Mouse (Mus musculus): ENCODE measurements around the gene Rps24. TPM values are rescaled to one million over a fixed set of nuclear protein-coding genes. Genes with fewer than 3 reads are reported as not detected.

The Rps24 gene
- polyA plus RNA-seq, 1 experiment from 2014 or later, result 1,350 TPM

- 76% methylated on average over 8 of the region's 8 CpGs for WGBS
- no peaks in the 10 kb centered on the region for H3K9me3 ChIP-seq (replicated peaks; ENCODE audit: control insufficient read depth, low read length)
- no peak for DNase-seq (ENCODE audit: low spot score)
- H3K27me3 ChIP-seq (ENCODE audit: control insufficient read depth, insufficient read depth, low read length), result no peaks in the 10 kb centered on the region
- H3K4me3 ChIP-seq (ENCODE audit: low read depth, low read length), result no peak overlapping the region
- no peak for ATAC-seq (replicated peaks; ENCODE audit: insufficient number of reproducible peaks, low FRiP score, low TSS enrichment, low read depth)
- H3K9ac ChIP-seq (replicated peaks; ENCODE audit: low read length), result no peak overlapping the region
- H3K36me3 ChIP-seq (replicated peaks; ENCODE audit: control insufficient read depth, insufficient read depth, low read depth, low read length), result no peaks in the 10 kb centered on the region
- H3K4me1 ChIP-seq (ENCODE audit: control insufficient read depth, insufficient read depth, low read length), result no peaks in the 10 kb centered on the region
- H3K4me2 ChIP-seq (ENCODE audit: low read depth, low read length), result no peak overlapping the region
- no peak overlapping the region for H3K27ac ChIP-seq (replicated peaks; ENCODE audit: low read depth, low read length)
Observed at GRCm38 (mm10) chr14:24521597-24521996, 34.7 kb downstream of the Rps24 start.

- Histone ChIP-seq H3K4me2 (ENCODE audit: low read depth, low read length) (no peak overlapping the region), H3K9me3 (replicated peaks; ENCODE audit: control insufficient read depth, low read length) (no peaks in the 10 kb centered on the region)
- 58% methylated on average over 3 of the region's 3 CpGs for WGBS
Observed at GRCm38 (mm10) chr14:24525137-24525536, 38.2 kb downstream of the Rps24 start.

GRCm38 (mm10) chr14:24525677-24526415 is 38.9 kb downstream of the Rps24 start:
- H3K27ac ChIP-seq (replicated peaks; ENCODE audit: low read depth, low read length), result no peak overlapping the region
- WGBS, result 66% methylated on average over 10 of the region's 10 CpGs
- DNase-seq (ENCODE audit: low spot score), result no peak
- no peaks in the 10 kb centered on the region for H3K9me3 ChIP-seq (replicated peaks; ENCODE audit: control insufficient read depth, low read length)
- H3K27me3 ChIP-seq (ENCODE audit: control insufficient read depth, insufficient read depth, low read length), result no peaks in the 10 kb centered on the region
- no peak overlapping the region for H3K4me2 ChIP-seq (ENCODE audit: low read depth, low read length)
- no peak overlapping the region for H3K9ac ChIP-seq (replicated peaks; ENCODE audit: low read length)
- no peak for ATAC-seq (replicated peaks; ENCODE audit: insufficient number of reproducible peaks, low FRiP score, low TSS enrichment, low read depth)
- H3K4me3 ChIP-seq (ENCODE audit: low read depth, low read length), result no peak overlapping the region
- H3K36me3 ChIP-seq (replicated peaks; ENCODE audit: control insufficient read depth, insufficient read depth, low read depth, low read length), result no peaks in the 10 kb centered on the region
- H3K4me1 ChIP-seq (ENCODE audit: control insufficient read depth, insufficient read depth, low read length), result peaks cover 4% of the 10 kb centered on the region

More at GRCm38 (mm10) chr14:24525137-24525536, 38.2 kb downstream of the Rps24 start:
- Histone ChIP-seq H3K36me3 (replicated peaks; ENCODE audit: control insufficient read depth, insufficient read depth, low read depth, low read length) (no peaks in the 10 kb centered on the region), H3K9ac (replicated peaks; ENCODE audit: low read length) (no peak overlapping the region), H3K27ac (replicated peaks; ENCODE audit: low read depth, low read length) (no peak overlapping the region), H3K4me3 (ENCODE audit: low read depth, low read length) (no peak overlapping the region), H3K27me3 (ENCODE audit: control insufficient read depth, insufficient read depth, low read length) (no peaks in the 10 kb centered on the region), H3K4me1 (ENCODE audit: control insufficient read depth, insufficient read depth, low read length) (no peaks in the 10 kb centered on the region)
- DNase-seq (ENCODE audit: low spot score), result no peak
- ATAC-seq (replicated peaks; ENCODE audit: insufficient number of reproducible peaks, low FRiP score, low TSS enrichment, low read depth), result no peak

GRCm38 (mm10) chr14:24526440-24526839 is 39.5 kb downstream of the Rps24 start:
- H3K27me3 ChIP-seq (ENCODE audit: control insufficient read depth, insufficient read depth, low read length), result no peaks in the 10 kb centered on the region
- WGBS, result 65% methylated on average over 10 of the region's 10 CpGs
- no peak overlapping the region for H3K9ac ChIP-seq (replicated peaks; ENCODE audit: low read length)
- H3K27ac ChIP-seq (replicated peaks; ENCODE audit: low read depth, low read length), result no peak overlapping the region
- H3K4me2 ChIP-seq (ENCODE audit: low read depth, low read length), result no peak overlapping the region
- DNase-seq (ENCODE audit: low spot score) (no peak), ATAC-seq (replicated peaks; ENCODE audit: insufficient number of reproducible peaks, low FRiP score, low TSS enrichment, low read depth) (no peak)
- H3K36me3 ChIP-seq (replicated peaks; ENCODE audit: control insufficient read depth, insufficient read depth, low read depth, low read length), result no peaks in the 10 kb centered on the region
- no peaks in the 10 kb centered on the region for H3K9me3 ChIP-seq (replicated peaks; ENCODE audit: control insufficient read depth, low read length)
- peaks cover 4% of the 10 kb centered on the region for H3K4me1 ChIP-seq (ENCODE audit: control insufficient read depth, insufficient read depth, low read length)
- no peak overlapping the region for H3K4me3 ChIP-seq (ENCODE audit: low read depth, low read length)

- peaks cover 4% of the 10 kb centered on the region for H3K4me1 ChIP-seq (ENCODE audit: control insufficient read depth, insufficient read depth, low read length)
- 3% methylated on average over 6 of the region's 6 CpGs for WGBS
- no peak overlapping the region for H3K4me3 ChIP-seq (ENCODE audit: low read depth, low read length)
Observed at GRCm38 (mm10) chr14:24530228-24530627, 43.3 kb downstream of the Rps24 start.

GRCm38 (mm10) chr14:24534865-24535545 is 48.1 kb downstream of the Rps24 start:
- ATAC-seq (replicated peaks; ENCODE audit: insufficient number of reproducible peaks, low FRiP score, low TSS enrichment, low read depth) (no peak), DNase-seq (ENCODE audit: low spot score) (peak; percentile 14)
- Histone ChIP-seq H3K4me1 (ENCODE audit: control insufficient read depth, insufficient read depth, low read length) (peaks cover 4% of the 10 kb centered on the region), H3K4me2 (ENCODE audit: low read depth, low read length) (no peak overlapping the region), H3K9me3 (replicated peaks; ENCODE audit: control insufficient read depth, low read length) (no peaks in the 10 kb centered on the region), H3K9ac (replicated peaks; ENCODE audit: low read length) (no peak overlapping the region), H3K4me3 (ENCODE audit: low read depth, low read length) (no peak overlapping the region), H3K27me3 (ENCODE audit: control insufficient read depth, insufficient read depth, low read length) (no peaks in the 10 kb centered on the region), H3K36me3 (replicated peaks; ENCODE audit: control insufficient read depth, insufficient read depth, low read depth, low read length) (no peaks in the 10 kb centered on the region), H3K27ac (replicated peaks; ENCODE audit: low read depth, low read length) (no peak overlapping the region)
- 63% methylated on average over 9 of the region's 9 CpGs for WGBS

More at GRCm38 (mm10) chr14:24530228-24530627, 43.3 kb downstream of the Rps24 start:
- Histone ChIP-seq H3K27ac (replicated peaks; ENCODE audit: low read depth, low read length) (no peak overlapping the region), H3K9me3 (replicated peaks; ENCODE audit: control insufficient read depth, low read length) (no peaks in the 10 kb centered on the region), H3K9ac (replicated peaks; ENCODE audit: low read length) (no peak overlapping the region), H3K4me2 (ENCODE audit: low read depth, low read length) (no peak overlapping the region), H3K27me3 (ENCODE audit: control insufficient read depth, insufficient read depth, low read length) (no peaks in the 10 kb centered on the region), H3K36me3 (replicated peaks; ENCODE audit: control insufficient read depth, insufficient read depth, low read depth, low read length) (no peaks in the 10 kb centered on the region)
- DNase-seq (ENCODE audit: low spot score) (peak; percentile 69), ATAC-seq (replicated peaks; ENCODE audit: insufficient number of reproducible peaks, low FRiP score, low TSS enrichment, low read depth) (peak; percentile 76)

GRCm38 (mm10) chr14:24542901-24543300 is 56.0 kb downstream of the Rps24 start:
- H3K4me2 ChIP-seq (ENCODE audit: low read depth, low read length), result no peak overlapping the region
- H3K4me1 ChIP-seq (ENCODE audit: control insufficient read depth, insufficient read depth, low read length), result no peaks in the 10 kb centered on the region
- H3K9ac ChIP-seq (replicated peaks; ENCODE audit: low read length), result no peak overlapping the region
- H3K27me3 ChIP-seq (ENCODE audit: control insufficient read depth, insufficient read depth, low read length), result no peaks in the 10 kb centered on the region
- no peaks in the 10 kb centered on the region for H3K36me3 ChIP-seq (replicated peaks; ENCODE audit: control insufficient read depth, insufficient read depth, low read depth, low read length)
- ATAC-seq (replicated peaks; ENCODE audit: insufficient number of reproducible peaks, low FRiP score, low TSS enrichment, low read depth) (no peak), DNase-seq (ENCODE audit: low spot score) (no peak)
- no peak overlapping the region for H3K4me3 ChIP-seq (ENCODE audit: low read depth, low read length)
- WGBS, result 65% methylated on average over 4 of the region's 4 CpGs
- no peaks in the 10 kb centered on the region for H3K9me3 ChIP-seq (replicated peaks; ENCODE audit: control insufficient read depth, low read length)
- H3K27ac ChIP-seq (replicated peaks; ENCODE audit: low read depth, low read length), result no peak overlapping the region

- Histone ChIP-seq H3K27me3 (ENCODE audit: control insufficient read depth, insufficient read depth, low read length) (no peaks in the 10 kb centered on the region), H3K9ac (replicated peaks; ENCODE audit: low read length) (no peak overlapping the region), H3K27ac (replicated peaks; ENCODE audit: low read depth, low read length) (no peak overlapping the region), H3K4me2 (ENCODE audit: low read depth, low read length) (no peak overlapping the region), H3K4me3 (ENCODE audit: low read depth, low read length) (no peak overlapping the region), H3K36me3 (replicated peaks; ENCODE audit: control insufficient read depth, insufficient read depth, low read depth, low read length) (no peaks in the 10 kb centered on the region), H3K4me1 (ENCODE audit: control insufficient read depth, insufficient read depth, low read length) (no peaks in the 10 kb centered on the region), H3K9me3 (replicated peaks; ENCODE audit: control insufficient read depth, low read length) (no peaks in the 10 kb centered on the region)
- WGBS, result 29% methylated on average over 2 of the region's 2 CpGs
- ATAC-seq (replicated peaks; ENCODE audit: insufficient number of reproducible peaks, low FRiP score, low TSS enrichment, low read depth) (no peak), DNase-seq (ENCODE audit: low spot score) (peak; percentile 56)
Observed at GRCm38 (mm10) chr14:24544057-24544456, 57.1 kb downstream of the Rps24 start.
